Mouse (Mus musculus) gastrocnemius, postnatal 25 days (tissue): Measurements from ENCODE around the gene Timm13. TPM values are rescaled to one million over a fixed set of nuclear protein-coding genes. Genes with fewer than 3 reads are reported as not detected.

Experiments
- DNase-seq: peaks from one replicate; pipeline ENCODE4 v3.0.0; 2022
- total RNA-seq, 2 experiments: library from RNA; stranded (reverse); gene quantifications; 1 replicate in 1 of 2; 2 replicates in 1 of 2; pipeline ENCODE4 v1.2.3; 2021

Timm13 gene
- total RNA-seq, 2 experiments from 2014 or later, result 114 to 125 TPM

GRCm38 (mm10) chr10:80864446-80864845 is 36.3 kb downstream of the Timm13 start:
- DNase-seq, result peak; percentile 82

- no peak for DNase-seq
Observed at GRCm38 (mm10) chr10:80862305-80862704, 38.5 kb downstream of the Timm13 start.

- no peak for DNase-seq
Observed at GRCm38 (mm10) chr10:80858350-80858935, 42.3 kb downstream of the Timm13 start.

GRCm38 (mm10) chr10:80857848-80858247 is 42.9 kb downstream of the Timm13 start:
- no peak for DNase-seq

GRCm38 (mm10) chr10:80857386-80857785 is 43.4 kb downstream of the Timm13 start:
- DNase-seq, result no peak

GRCm38 (mm10) chr10:80856908-80857307 is 43.9 kb downstream of the Timm13 start:
- no peak for DNase-seq

- DNase-seq, result no peak
Observed at GRCm38 (mm10) chr10:80856267-80856666, 44.5 kb downstream of the Timm13 start.

GRCm38 (mm10) chr10:80855749-80856073 is 45.1 kb downstream of the Timm13 start:
- no peak for DNase-seq

- peak; percentile 95 for DNase-seq
Observed at GRCm38 (mm10) chr10:80854913-80855748, 45.6 kb downstream of the Timm13 start, which contains the start of the genes Lsm7 and Sppl2b. TSS of gene Lsm7 (minus strand) at chr10:80855209. TSS of gene Sppl2b (plus strand) at chr10:80855275.

Other genes starting within 250 kb of the Timm13 start
- gene Btbd2, start 243.9 kb downstream of the Timm13 start, total RNA-seq, result 10 to 100 TPM; 30.5 to 31.4 TPM
- gene Mknk2, start 222.9 kb downstream of the Timm13 start, total RNA-seq, result 100 to 1,000 TPM; 243 to 270 TPM
- 1 to 10 TPM; 5.7 to 6.8 TPM for gene Mob3a, start 199.0 kb downstream of the Timm13 start, total RNA-seq
- gene Izumo4, start 198.8 kb downstream of the Timm13 start, total RNA-seq, result 1 to 10 TPM; 2.4 to 3.8 TPM
- gene Ap3d1, start 158.7 kb downstream of the Timm13 start, total RNA-seq, result 10 to 100 TPM; 22.1 to 25.0 TPM
- gene Dot1l, start 145.8 kb downstream of the Timm13 start, total RNA-seq, result 10 to 100 TPM; 24.6 TPM
- 10 to 100 TPM; 24.0 to 24.9 TPM for gene Sf3a2, start 102.8 kb downstream of the Timm13 start, total RNA-seq
- 10 to 100 TPM; 22.4 to 27.3 TPM for gene Plekhj1, start 102.3 kb downstream of the Timm13 start, total RNA-seq
- under 1 TPM; 0.20 to 0.21 TPM for gene Amh, start 95.7 kb downstream of the Timm13 start, total RNA-seq
- gene Jsrp1, start 87.5 kb downstream of the Timm13 start, total RNA-seq, result 100 to 1,000 TPM; 395 to 415 TPM
- 100 to 1,000 TPM; 651 to 657 TPM for gene Oaz1, start 74.3 kb downstream of the Timm13 start, total RNA-seq
- gene Lingo3, start 56.9 kb downstream of the Timm13 start, total RNA-seq, result 10 to 100 TPM; 13.3 to 15.5 TPM
- gene Lsm7, start 45.8 kb downstream of the Timm13 start, total RNA-seq, result 10 to 100 TPM; 19.0 to 22.3 TPM
- 10 to 100 TPM; 21.7 to 23.6 TPM for gene Sppl2b, start 45.7 kb downstream of the Timm13 start, total RNA-seq
- not detected for gene Tmprss9, start 29.1 kb downstream of the Timm13 start, total RNA-seq
- gene Lmnb2, start 17.3 kb upstream of the Timm13 start, total RNA-seq, result 1 to 10 TPM; 3.7 to 5.1 TPM
- gene Gadd45b, start 29.1 kb upstream of the Timm13 start, total RNA-seq, result 10 to 100 TPM; 12.7 to 30.0 TPM
- 1 to 10 TPM in 1 of 2 experiments, under 1 TPM in 1; 0.61 to 1.1 TPM for gene Gng7, start 114.0 kb upstream of the Timm13 start, total RNA-seq
- under 1 TPM in 1 of 2 experiments, not detected in 1; 0.51 TPM for gene Diras1, start 124.7 kb upstream of the Timm13 start, total RNA-seq
- 10 to 100 TPM; 13.5 to 13.9 TPM for gene Slc39a3, start 136.5 kb upstream of the Timm13 start, total RNA-seq
- gene Sgta, start 159.2 kb upstream of the Timm13 start, total RNA-seq, result 10 to 100 TPM; 82.2 to 85.2 TPM
- gene Thop1, start 169.1 kb upstream of the Timm13 start, total RNA-seq, result 10 to 100 TPM; 18.5 to 22.9 TPM
- gene Creb3l3, start 197.9 kb upstream of the Timm13 start, total RNA-seq, result under 1 TPM; 0.10 to 0.83 TPM
- gene Map2k2, start 204.9 kb upstream of the Timm13 start, total RNA-seq, result 100 to 1,000 TPM; 149 to 161 TPM
- gene Zbtb7a, start 234.3 kb upstream of the Timm13 start, total RNA-seq, result 10 to 100 TPM; 21.4 to 22.3 TPM